12 mouse cellular contexts compared by ENCODE assay signal in genomic region chr1:30772851-30773250, GRCm38 (mm10).
"Had no signal": no experiment of that assay in that cellular context is flagged by ENCODE, and none has a peak within 500 bp of the region (broad histone marks: within the 10 kb centered on the region; RNA-seq: fewer than 3 reads in every experiment).

No protein-coding gene starts in this region.

- DNase-seq: lung, embryonic 14.5 days; lung, postnatal 10 days; lung, postnatal 4 days; midbrain, embryonic 14.5 days; retina, postnatal 1 day; right cerebral cortex, adult 18-20 months; right cerebral cortex, postnatal 25 days; right cerebral cortex, postnatal 4 days; spleen, adult 18-20 months; thymus, adult 18-20 months; thymus, postnatal 14 days; thymus, postnatal 36 days had no signal
